Mouse (Mus musculus) limb, embryonic 10.5 days (tissue): ENCODE results near the gene Ralgps2. TPM values are rescaled to one million over a fixed set of nuclear protein-coding genes. Genes with fewer than 3 reads are reported as not detected.
A peak's percentile ranks its signal among the peaks of the same experiment; 100 is the strongest.

Experiments
- DNase-seq: peaks from one replicate; pipeline ENCODE4 v3.0.0-alpha.2; 2017; ENCODE audit warnings: low spot score
- H3K27ac ChIP-seq: fragments of 300-500 bp; sonication (generic); 2 replicates; pipeline ENCODE4 v1.5.1; 2016; ENCODE audit warnings: mild to moderate bottlenecking
- H3K27me3 ChIP-seq: fragments of 300-500 bp; sonication (generic); 2 replicates; pipeline ENCODE4 v1.6.1; 2016; ENCODE audit warnings: low read depth, mild to moderate bottlenecking; ENCODE audit not compliant: poor library complexity, severe bottlenecking
- H3K36me3 ChIP-seq: fragments of 300-500 bp; sonication (generic); 2 replicates; pipeline ENCODE4 v1.6.1; 2016; ENCODE audit warnings: mild to moderate bottlenecking, moderate library complexity
- H3K4me1 ChIP-seq: fragments of 300-500 bp; sonication (generic); 2 replicates; pipeline ENCODE4 v1.6.1; 2016
- H3K4me3 ChIP-seq: fragments of 300-500 bp; sonication (generic); 2 replicates; pipeline ENCODE4 v1.5.1; 2016; ENCODE audit warnings: mild to moderate bottlenecking, moderate library complexity
- H3K9me3 ChIP-seq: fragments of 300-500 bp; sonication (generic); replicated peaks from 2 replicates; pipeline ENCODE4 v1.6.1; 2016; ENCODE audit warnings: mild to moderate bottlenecking
- WGBS: fragments of 180-500 bp; shearing (Covaris S2); methylation state at CpG from one replicate; pipeline ENCODE4 v1.1.7; 2016; 5-methylcytosine and 5-hydroxymethylcytosine counted together
- polyA plus RNA-seq: library from polyadenylated mRNA; unstranded; fragments of >200 nt; fragmentation: Nextera tagmentation; extraction: Ambion mirVana; gene quantifications from 2 replicates; pipeline ENCODE4 v1.2.1, GENCODE M21; 2016

The Ralgps2 gene
- polyA plus RNA-seq, 1 experiment from 2014 or later: 104 TPM

DNA sequence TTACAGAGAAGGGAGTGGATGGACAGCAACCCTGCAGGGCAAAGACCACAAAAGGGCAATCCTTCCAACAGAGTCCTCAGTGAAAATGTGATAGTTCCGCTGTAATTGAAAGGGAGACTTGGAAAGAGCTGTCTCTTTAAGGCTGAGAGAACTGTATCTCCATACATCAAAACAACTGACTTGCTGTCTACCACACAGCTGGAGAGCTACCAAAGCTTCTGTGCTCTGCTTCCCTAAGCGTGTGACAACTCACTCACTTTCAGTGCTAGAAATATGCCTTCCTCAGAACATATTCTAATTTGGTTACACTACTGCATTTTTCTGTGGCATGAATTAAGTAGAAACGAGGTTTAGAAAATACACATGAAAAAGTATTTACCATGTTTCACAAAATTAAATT, 75.2 kb downstream of the Ralgps2 start:
- no peaks in the 10 kb centered on the region for H3K27me3 ChIP-seq

DNA sequence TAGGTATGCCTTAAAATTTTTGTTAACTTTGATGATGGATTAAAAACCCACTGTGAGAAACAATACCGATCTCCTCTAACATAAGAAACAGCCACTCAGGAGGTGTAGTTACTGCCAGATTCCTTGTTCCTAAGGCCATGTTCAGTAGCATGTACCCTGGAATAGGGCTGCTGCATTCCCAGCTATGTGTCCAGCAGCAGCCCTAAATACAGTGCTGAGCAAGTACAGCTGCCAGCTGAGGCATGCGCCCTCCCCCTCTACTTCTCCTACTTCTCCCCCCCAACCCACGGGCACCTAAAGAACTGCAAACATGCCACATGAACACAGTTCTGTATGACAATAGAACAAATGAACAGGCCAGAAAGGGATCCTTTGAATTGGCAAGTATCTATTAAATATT, 75.7 kb downstream of the Ralgps2 start:
- H3K27ac ChIP-seq: no peak overlapping the region
- H3K4me1 ChIP-seq: 0 out of 2 replicates have a peak, but pooled peaks cover 3% of the 10 kb centered on the region
- no peak for DNase-seq
- no peak overlapping the region for H3K4me3 ChIP-seq
- H3K9me3 ChIP-seq: no peaks in the 10 kb centered on the region
- peaks cover 16% of the 10 kb centered on the region for H3K36me3 ChIP-seq
- no peaks in the 10 kb centered on the region for H3K27me3 ChIP-seq
- WGBS: 83% methylated on average over 3 of the region's 3 CpGs

More for the DNA sequence above, 75.2 kb downstream of the Ralgps2 start:
- peaks cover 17% of the 10 kb centered on the region for H3K36me3 ChIP-seq
- DNase-seq: no peak
- WGBS: 71% methylated on average over 3 of the region's 3 CpGs
- no peak overlapping the region for H3K4me3 ChIP-seq
- H3K27ac ChIP-seq: no peak overlapping the region
- H3K4me1 ChIP-seq: 0 out of 2 replicates have a peak, but pooled peaks cover 3% of the 10 kb centered on the region
- no peaks in the 10 kb centered on the region for H3K9me3 ChIP-seq

GRCm38 (mm10) chr1:156861475-156862043, 77.9 kb downstream of the Ralgps2 start:
- H3K9me3 ChIP-seq: no peaks in the 10 kb centered on the region
- WGBS: 67% methylated on average over 4 of the region's 4 CpGs

DNA sequence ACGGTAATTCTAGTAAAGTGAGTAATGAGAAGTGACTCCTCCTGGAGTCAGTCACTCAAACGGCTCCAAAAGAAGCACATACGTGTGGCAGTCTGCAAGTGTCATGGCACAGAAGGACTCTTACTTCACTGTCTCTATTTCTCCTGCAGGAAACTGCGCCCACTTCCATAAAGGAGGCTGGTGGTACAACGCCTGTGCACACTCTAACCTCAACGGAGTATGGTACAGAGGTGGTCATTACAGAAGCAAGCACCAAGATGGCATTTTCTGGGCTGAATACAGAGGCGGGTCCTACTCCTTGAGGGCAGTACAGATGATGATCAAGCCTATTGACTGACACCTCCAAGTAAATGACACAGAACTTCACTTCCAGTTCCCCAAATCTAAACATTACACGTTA, 79.2 kb downstream of the Ralgps2 start:
- WGBS: 91% methylated on average over 8 of the region's 8 CpGs
- Histone ChIP-seq H3K4me3 (no peak overlapping the region), H3K9me3 (no peaks in the 10 kb centered on the region), H3K27ac (no peak overlapping the region), H3K36me3 (peaks cover 15% of the 10 kb centered on the region; the same call in 1 of the 2 replicates), H3K4me1 (0 out of 2 replicates have a peak, but pooled peaks cover 3% of the 10 kb centered on the region), H3K27me3 (no peaks in the 10 kb centered on the region)
- no peak for DNase-seq

More at GRCm38 (mm10) chr1:156861475-156862043, 77.9 kb downstream of the Ralgps2 start:
- peaks cover 7% of the 10 kb centered on the region; the same call in 1 of the 2 replicates for H3K36me3 ChIP-seq
- no peaks in the 10 kb centered on the region for H3K27me3 ChIP-seq
- 0 out of 2 replicates have a peak, but pooled peaks cover 3% of the 10 kb centered on the region for H3K4me1 ChIP-seq
- no peak overlapping the region for H3K27ac ChIP-seq
- DNase-seq: no peak
- H3K4me3 ChIP-seq: no peak overlapping the region

DNA sequence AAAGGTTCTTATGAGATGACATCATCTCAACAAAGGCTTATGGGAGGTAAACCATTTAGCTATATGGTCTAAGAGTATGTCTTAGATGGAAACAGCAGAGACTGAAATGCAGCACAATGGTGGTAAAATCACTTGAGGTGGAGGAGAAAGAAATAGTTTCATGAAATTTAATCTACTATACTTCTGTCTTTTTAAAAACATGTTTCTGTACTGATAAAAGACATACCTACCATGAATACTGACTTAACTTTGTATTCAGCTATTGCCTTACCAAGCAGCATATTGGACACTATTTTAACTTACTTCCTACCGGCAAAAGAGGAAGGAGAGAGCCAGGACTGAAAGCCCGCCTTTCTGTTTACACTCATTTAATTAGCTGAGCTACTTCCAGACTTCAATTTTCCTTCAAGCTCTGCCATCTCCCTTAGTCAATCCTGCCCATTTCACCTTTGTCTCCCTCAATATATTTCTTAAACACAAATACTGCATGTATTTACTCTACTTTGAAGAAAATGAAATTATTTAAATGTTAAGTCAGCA, 79.6 kb downstream of the Ralgps2 start:
- 79% methylated on average over 2 of the region's 2 CpGs for WGBS
- Histone ChIP-seq H3K27ac (no peak overlapping the region), H3K4me1 (0 out of 2 replicates have a peak, but pooled peaks cover 3% of the 10 kb centered on the region), H3K9me3 (no peaks in the 10 kb centered on the region), H3K36me3 (peaks cover 15% of the 10 kb centered on the region; the same call in 1 of the 2 replicates), H3K4me3 (no peak overlapping the region), H3K27me3 (no peaks in the 10 kb centered on the region)
- DNase-seq: no peak

DNA sequence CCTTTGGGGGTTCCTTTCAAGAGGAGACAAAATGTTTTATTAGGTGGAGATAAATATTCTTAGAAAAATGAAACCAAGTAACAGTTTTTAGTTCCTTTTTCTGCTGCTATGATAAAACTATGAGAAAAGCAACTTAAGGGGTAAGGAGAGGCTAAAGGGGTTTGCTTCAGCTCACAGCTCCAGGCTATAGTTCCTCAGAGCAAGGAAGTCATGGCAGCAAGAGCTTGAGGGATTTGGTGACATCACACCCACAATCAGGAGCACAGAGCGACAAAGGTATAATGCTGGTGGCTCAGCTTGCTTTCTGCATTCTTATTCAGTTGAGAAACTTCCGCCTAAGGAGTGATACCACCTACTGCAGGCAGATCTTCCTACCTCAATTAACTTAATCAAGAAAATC, 80.3 kb downstream of the Ralgps2 start:
- Histone ChIP-seq H3K4me1 (0 out of 2 replicates have a peak, but pooled peaks cover 3% of the 10 kb centered on the region), H3K36me3 (peaks cover 19% of the 10 kb centered on the region; the same call in 1 of the 2 replicates), H3K27me3 (no peaks in the 10 kb centered on the region), H3K27ac (no peak overlapping the region), H3K4me3 (no peak overlapping the region), H3K9me3 (no peaks in the 10 kb centered on the region)
- DNase-seq: no peak
- WGBS: 91% methylated on average over 2 of the region's 2 CpGs

- H3K36me3 ChIP-seq: peaks cover 19% of the 10 kb centered on the region; the same call in 1 of the 2 replicates
- 98% methylated on average over 2 of the region's 2 CpGs for WGBS
- H3K4me3 ChIP-seq: no peak overlapping the region
- H3K4me1 ChIP-seq: peaks cover 20% of the 10 kb centered on the region
- DNase-seq: no peak
- H3K9me3 ChIP-seq: no peaks in the 10 kb centered on the region
- no peak overlapping the region for H3K27ac ChIP-seq
- H3K27me3 ChIP-seq: no peaks in the 10 kb centered on the region
These were observed 82.8 kb downstream of the Ralgps2 start for GRCm38 (mm10) chr1:156856666-156857065.

DNA sequence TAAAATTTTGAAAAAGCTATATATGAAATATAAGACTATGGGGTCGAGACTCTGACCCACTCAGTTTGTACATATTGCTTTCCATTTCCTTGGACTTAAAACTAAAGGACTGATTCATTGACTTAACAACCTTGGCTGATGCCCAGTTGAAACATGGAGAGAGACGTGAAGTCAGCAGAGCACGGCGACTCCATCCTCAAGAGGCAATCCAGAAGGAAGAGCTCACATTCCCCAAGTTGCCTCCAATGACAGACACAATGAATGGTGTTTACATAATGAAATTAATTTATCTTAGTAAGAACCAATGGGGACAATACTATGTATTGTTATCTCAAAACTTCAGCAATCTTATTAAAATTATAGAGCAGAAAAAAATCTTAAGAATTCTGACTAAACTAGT, 84.9 kb downstream of the Ralgps2 start:
- DNase-seq: no peak
- 98% methylated on average over 4 of the region's 4 CpGs for WGBS
- H3K9me3 ChIP-seq: no peaks in the 10 kb centered on the region

GRCm38 (mm10) chr1:156852872-156853271, 86.6 kb downstream of the Ralgps2 start:
- H3K4me1 ChIP-seq: peaks cover 20% of the 10 kb centered on the region
- H3K27ac ChIP-seq: peak overlapping the region; percentile 79
- H3K9me3 ChIP-seq: no peaks in the 10 kb centered on the region
- no peak for DNase-seq
- H3K36me3 ChIP-seq: peaks cover 21% of the 10 kb centered on the region
- no peaks in the 10 kb centered on the region for H3K27me3 ChIP-seq
- 59% methylated on average over 5 of the region's 5 CpGs for WGBS
- no peak overlapping the region for H3K4me3 ChIP-seq

More for the DNA sequence above, 84.9 kb downstream of the Ralgps2 start:
- no peak overlapping the region for H3K27ac ChIP-seq
- no peak overlapping the region for H3K4me3 ChIP-seq
- peaks cover 25% of the 10 kb centered on the region for H3K36me3 ChIP-seq
- H3K4me1 ChIP-seq: peaks cover 20% of the 10 kb centered on the region
- no peaks in the 10 kb centered on the region for H3K27me3 ChIP-seq

DNA sequence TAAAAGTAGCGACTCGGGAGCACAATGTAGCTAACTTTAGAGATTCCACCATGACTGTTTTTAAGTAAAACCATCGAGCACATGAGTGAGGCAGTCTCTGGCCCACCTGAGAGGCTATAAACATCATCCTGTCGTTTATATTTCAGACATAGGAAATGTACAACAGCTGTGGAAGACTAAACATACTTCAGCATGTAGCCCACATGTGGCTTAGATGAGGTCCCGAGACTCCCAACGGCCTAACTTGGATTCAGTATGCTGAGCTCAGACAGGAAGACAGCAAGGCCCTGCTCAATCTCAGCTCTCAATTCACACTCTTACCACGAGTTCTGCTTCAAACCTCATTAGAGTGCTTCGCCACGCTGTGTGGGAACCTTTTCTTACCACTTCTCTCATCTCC, 87.0 kb downstream of the Ralgps2 start:
- Histone ChIP-seq H3K27ac (peak overlapping the region; percentile 79), H3K9me3 (no peaks in the 10 kb centered on the region), H3K27me3 (no peaks in the 10 kb centered on the region), H3K36me3 (peaks cover 21% of the 10 kb centered on the region), H3K4me1 (peaks cover 20% of the 10 kb centered on the region), H3K4me3 (no peak overlapping the region)
- peak; percentile 51 for DNase-seq
- 40% methylated on average over 9 of the region's 9 CpGs for WGBS

DNA sequence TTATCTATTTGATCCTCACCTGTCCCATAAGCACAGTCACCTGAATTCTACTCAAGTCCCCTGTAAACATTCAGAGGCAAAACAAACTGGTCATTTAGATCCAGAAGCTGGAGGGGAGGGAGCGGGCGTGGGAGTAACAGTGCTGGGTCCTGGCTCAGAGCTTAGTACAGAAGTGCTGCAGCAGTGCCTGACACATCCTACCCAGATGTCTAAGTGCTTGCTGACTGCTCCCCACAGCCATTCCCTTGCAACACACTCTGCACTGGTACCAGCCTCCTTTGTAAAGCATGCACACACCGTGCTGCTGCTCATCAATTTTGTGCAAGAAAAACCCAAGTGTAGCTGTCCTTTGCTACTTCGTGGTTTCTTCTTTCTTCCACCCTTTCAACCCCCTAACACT, 92.3 kb downstream of the Ralgps2 start:
- DNase-seq: no peak
- Histone ChIP-seq H3K36me3 (peaks cover 18% of the 10 kb centered on the region), H3K27ac (no peak overlapping the region), H3K9me3 (no peaks in the 10 kb centered on the region), H3K4me3 (no peak overlapping the region), H3K27me3 (no peaks in the 10 kb centered on the region), H3K4me1 (peaks cover 7% of the 10 kb centered on the region)
- 85% methylated on average over 4 of the region's 4 CpGs for WGBS

- Histone ChIP-seq H3K27me3 (no peaks in the 10 kb centered on the region), H3K27ac (no peak overlapping the region), H3K36me3 (peaks cover 14% of the 10 kb centered on the region), H3K4me3 (no peak overlapping the region), H3K4me1 (peaks cover 45% of the 10 kb centered on the region), H3K9me3 (no peaks in the 10 kb centered on the region)
- DNase-seq: no peak
- 83% methylated on average over 11 of the region's 11 CpGs for WGBS
These were observed 97.6 kb downstream of the Ralgps2 start for GRCm38 (mm10) chr1:156841625-156842339.

GRCm38 (mm10) chr1:156838695-156839094, 100.7 kb downstream of the Ralgps2 start:
- Histone ChIP-seq H3K9me3 (no peaks in the 10 kb centered on the region), H3K36me3 (peaks cover 11% of the 10 kb centered on the region; the same call in 1 of the 2 replicates), H3K27me3 (no peaks in the 10 kb centered on the region), H3K4me1 (peaks cover 45% of the 10 kb centered on the region), H3K4me3 (peak overlapping the region; percentile 24; the same call in 1 of the 2 replicates), H3K27ac (peak overlapping the region; percentile 79)
- 15% methylated on average over 6 of the region's 6 CpGs for WGBS
- peak; percentile 65 for DNase-seq
